Mouse (Mus musculus): ENCODE measurements around the gene Specc1. TPM values are rescaled to one million over a fixed set of nuclear protein-coding genes. Genes with fewer than 3 reads are reported as not detected.

The Specc1 gene
- polyA plus RNA-seq, 1 experiment = 27.7 TPM

DNA sequence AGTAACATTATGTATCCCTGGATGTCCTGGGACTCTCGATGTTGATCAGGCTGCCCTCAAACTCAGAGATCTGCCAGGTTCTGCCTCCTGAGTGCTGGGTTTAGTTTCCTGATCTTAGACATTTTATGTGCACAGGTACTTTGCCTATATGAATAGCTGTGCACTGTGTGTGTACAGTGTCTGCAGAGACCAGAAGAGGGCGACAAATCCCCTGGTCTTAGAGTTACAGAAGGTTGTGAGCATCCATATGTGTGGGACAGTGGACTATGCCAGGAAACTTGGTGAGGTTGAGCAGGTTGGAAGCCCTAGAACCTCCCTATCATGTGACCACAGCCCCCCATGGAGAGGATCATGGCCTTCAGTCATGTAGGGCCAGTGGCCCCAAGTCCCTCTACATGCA lies 24.7 kb downstream of the Specc1 start:
- Histone ChIP-seq H3K27me3 (ENCODE audit: control insufficient read depth, insufficient read depth, insufficient read length) (no peaks in the 10 kb centered on the region), H3K4me3 (no peak overlapping the region), H3ac (ENCODE audit: control insufficient read depth, insufficient read length) (no peak overlapping the region), H3K4me2 (ENCODE audit: low read depth) (no peak overlapping the region), H3K36me3 (ENCODE audit: control insufficient read depth, insufficient read depth) (no peaks in the 10 kb centered on the region), H3K79me2 (ENCODE audit: control insufficient read depth, insufficient read depth) (no peaks in the 10 kb centered on the region)
- TF ChIP-seq POLR2A (IDR thresholded peaks at IDR 0.05; ENCODE audit: insufficient read length, low read depth) (no peak), MAX (IDR thresholded peaks at IDR 0.05; ENCODE audit: low read depth) (no peak), TCF3 (IDR thresholded peaks at IDR 0.05; ENCODE audit: insufficient read length, low read depth) (no peak), MYOD1 (IDR thresholded peaks at IDR 0.05; ENCODE audit: control insufficient read depth in 1 of 3, insufficient read length in 2 of 3, low read depth in 2 of 3) (no peak), TCF12 (IDR thresholded peaks at IDR 0.05; ENCODE audit: insufficient read depth, poor library complexity, severe bottlenecking) (no peak)

DNA sequence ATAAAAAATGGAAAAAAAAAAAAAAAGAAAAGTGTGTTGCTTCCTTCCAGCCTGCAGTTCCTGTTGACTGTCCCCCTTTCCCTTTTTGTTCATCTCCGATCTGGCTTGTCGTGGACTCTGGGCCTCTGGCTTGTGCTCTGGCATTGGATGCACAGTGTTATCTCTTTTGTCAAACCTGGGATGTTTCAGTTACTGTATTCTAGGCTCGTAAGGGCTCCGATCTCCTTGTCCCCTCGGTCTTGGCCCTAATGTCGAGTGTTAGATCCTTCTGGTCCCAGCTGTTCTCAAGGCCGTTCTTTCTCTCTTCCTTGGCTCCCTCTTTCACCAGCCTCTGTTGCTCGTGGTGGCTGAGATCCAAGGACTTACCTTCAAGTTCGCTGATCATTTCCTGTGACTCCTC lies 26.3 kb downstream of the Specc1 start:
- H3K79me2 ChIP-seq (ENCODE audit: control insufficient read depth, insufficient read depth) = no peaks in the 10 kb centered on the region
- no peaks in the 10 kb centered on the region for H3K27me3 ChIP-seq (ENCODE audit: control insufficient read depth, insufficient read depth, insufficient read length)
- H3K36me3 ChIP-seq (ENCODE audit: control insufficient read depth, insufficient read depth) = no peaks in the 10 kb centered on the region
- no peak overlapping the region for H3K4me2 ChIP-seq (ENCODE audit: low read depth)
- H3ac ChIP-seq (ENCODE audit: control insufficient read depth, insufficient read length) = no peak overlapping the region
- TF ChIP-seq MAX (IDR thresholded peaks at IDR 0.05; ENCODE audit: low read depth) (no peak), SRF (IDR thresholded peaks at IDR 0.05; ENCODE audit: control insufficient read depth, insufficient read length, low read depth) (no peak), TCF12 (IDR thresholded peaks at IDR 0.05; ENCODE audit: insufficient read depth, poor library complexity, severe bottlenecking) (no peak), TCF3 (IDR thresholded peaks at IDR 0.05; ENCODE audit: insufficient read length, low read depth) (no peak), REST (IDR thresholded peaks at IDR 0.05; ENCODE audit: insufficient read depth, insufficient read length) (no peak), USF1 (IDR thresholded peaks at IDR 0.05; ENCODE audit: low read depth) (no peak)
- no peak overlapping the region for H3K4me3 ChIP-seq

- no peak for TF ChIP-seq CEBPB (IDR thresholded peaks at IDR 0.05; ENCODE audit: insufficient read depth, poor library complexity, severe bottlenecking)
- no peak for TF ChIP-seq TCF3 (IDR thresholded peaks at IDR 0.05; ENCODE audit: insufficient read length, low read depth)
- TF ChIP-seq MYOD1 (IDR thresholded peaks at IDR 0.05; ENCODE audit: control insufficient read depth in 1 of 3, insufficient read length in 2 of 3, low read depth in 2 of 3) = no peak
- TF ChIP-seq MYOG (IDR thresholded peaks at IDR 0.05; ENCODE audit: control insufficient read depth in 1 of 3, insufficient read depth in 1 of 3, insufficient read length in 2 of 3, low read depth in 2 of 3) = no peak
- no peak for TF ChIP-seq REST (IDR thresholded peaks at IDR 0.05; ENCODE audit: insufficient read depth, insufficient read length)
- TF ChIP-seq MAX (IDR thresholded peaks at IDR 0.05; ENCODE audit: low read depth) = no peak
- no peak for TF ChIP-seq E2F4 (IDR thresholded peaks at IDR 0.05; ENCODE audit: insufficient read depth)
- TF ChIP-seq POLR2A (IDR thresholded peaks at IDR 0.05; ENCODE audit: insufficient read length, low read depth) = no peak
- no peak for TF ChIP-seq TCF12 (IDR thresholded peaks at IDR 0.05; ENCODE audit: insufficient read depth, poor library complexity, severe bottlenecking)
- TF ChIP-seq USF1 (IDR thresholded peaks at IDR 0.05; ENCODE audit: low read depth) = no peak
- TF ChIP-seq POLR2AphosphoS2 (IDR thresholded peaks at IDR 0.05; ENCODE audit: insufficient read length, low read depth) = no peak
- TF ChIP-seq SRF (IDR thresholded peaks at IDR 0.05; ENCODE audit: control insufficient read depth, insufficient read length, low read depth) = no peak
- no peaks in the 10 kb centered on the region for H3K36me3 ChIP-seq (ENCODE audit: control insufficient read depth, insufficient read depth)
- no peak overlapping the region for H3K4me3 ChIP-seq
- no peaks in the 10 kb centered on the region for H3K27me3 ChIP-seq (ENCODE audit: control insufficient read depth, insufficient read depth, insufficient read length)
- no peaks in the 10 kb centered on the region for H3K79me2 ChIP-seq (ENCODE audit: control insufficient read depth, insufficient read depth)
- no peak overlapping the region for H3ac ChIP-seq (ENCODE audit: control insufficient read depth, insufficient read length)
- H3K4me2 ChIP-seq (ENCODE audit: low read depth) = no peak overlapping the region
Observed at GRCm38 (mm10) chr11:61986939-61987338, 30.4 kb downstream of the Specc1 start.

GRCm38 (mm10) chr11:61989647-61990046 lies 33.1 kb downstream of the Specc1 start:
- Histone ChIP-seq H3K27me3 (ENCODE audit: control insufficient read depth, insufficient read depth, insufficient read length) (no peaks in the 10 kb centered on the region), H3ac (ENCODE audit: control insufficient read depth, insufficient read length) (no peak overlapping the region), H3K4me2 (ENCODE audit: low read depth) (no peak overlapping the region), H3K4me3 (no peak overlapping the region), H3K36me3 (ENCODE audit: control insufficient read depth, insufficient read depth) (no peaks in the 10 kb centered on the region), H3K79me2 (ENCODE audit: control insufficient read depth, insufficient read depth) (no peaks in the 10 kb centered on the region)
- TF ChIP-seq MYOD1 (IDR thresholded peaks at IDR 0.05; ENCODE audit: control insufficient read depth in 1 of 3, insufficient read length in 2 of 3, low read depth in 2 of 3) (no peak), TCF3 (IDR thresholded peaks at IDR 0.05; ENCODE audit: insufficient read length, low read depth) (no peak), MYOG (IDR thresholded peaks at IDR 0.05; ENCODE audit: control insufficient read depth in 1 of 3, insufficient read depth in 1 of 3, insufficient read length in 2 of 3, low read depth in 2 of 3) (no peak), CEBPB (IDR thresholded peaks at IDR 0.05; ENCODE audit: insufficient read depth, poor library complexity, severe bottlenecking) (no peak), POLR2AphosphoS2 (IDR thresholded peaks at IDR 0.05; ENCODE audit: insufficient read length, low read depth) (no peak), USF1 (IDR thresholded peaks at IDR 0.05; ENCODE audit: low read depth) (no peak), POLR2A (IDR thresholded peaks at IDR 0.05; ENCODE audit: insufficient read length, low read depth) (no peak), TCF12 (IDR thresholded peaks at IDR 0.05; ENCODE audit: insufficient read depth, poor library complexity, severe bottlenecking) (no peak)

- H3K4me2 ChIP-seq (ENCODE audit: low read depth) = no peak overlapping the region
- no peaks in the 10 kb centered on the region for H3K27me3 ChIP-seq (ENCODE audit: control insufficient read depth, insufficient read depth, insufficient read length)
- no peak overlapping the region for H3ac ChIP-seq (ENCODE audit: control insufficient read depth, insufficient read length)
- no peaks in the 10 kb centered on the region for H3K36me3 ChIP-seq (ENCODE audit: control insufficient read depth, insufficient read depth)
- TF ChIP-seq USF1 (IDR thresholded peaks at IDR 0.05; ENCODE audit: low read depth) (no peak), TCF3 (IDR thresholded peaks at IDR 0.05; ENCODE audit: insufficient read length, low read depth) (no peak), MAX (IDR thresholded peaks at IDR 0.05; ENCODE audit: low read depth) (no peak), MYOD1 (IDR thresholded peaks at IDR 0.05; ENCODE audit: control insufficient read depth in 1 of 3, insufficient read length in 2 of 3, low read depth in 2 of 3) (no peak), POLR2AphosphoS2 (IDR thresholded peaks at IDR 0.05; ENCODE audit: insufficient read length, low read depth) (no peak), REST (IDR thresholded peaks at IDR 0.05; ENCODE audit: insufficient read depth, insufficient read length) (no peak), MYOG (IDR thresholded peaks at IDR 0.05; ENCODE audit: control insufficient read depth in 1 of 3, insufficient read depth in 1 of 3, insufficient read length in 2 of 3, low read depth in 2 of 3) (no peak), POLR2A (IDR thresholded peaks at IDR 0.05; ENCODE audit: insufficient read length, low read depth) (no peak), CEBPB (IDR thresholded peaks at IDR 0.05; ENCODE audit: insufficient read depth, poor library complexity, severe bottlenecking) (no peak)
- H3K79me2 ChIP-seq (ENCODE audit: control insufficient read depth, insufficient read depth) = no peaks in the 10 kb centered on the region
- H3K4me3 ChIP-seq = no peak overlapping the region
Observed at GRCm38 (mm10) chr11:61991576-61991975, 35.0 kb downstream of the Specc1 start.

Measured in myocyte (in vitro differentiated cells).